Mouse (Mus musculus) heart, adult 8-10 months (tissue): Measurements from ENCODE around the gene Hyal3. TPM values are rescaled to one million over a fixed set of nuclear protein-coding genes. Genes with fewer than 3 reads are reported as not detected.

Source experiments
- DNase-seq: peaks from one replicate; pipeline ENCODE4 v3.0.0; 2022; ENCODE audit warnings: low spot score
- total RNA-seq, 4 experiments: library from RNA; stranded (reverse); gene quantifications; 2 replicates each; pipeline ENCODE4 v1.2.4; 2022

The Hyal3 gene
- total RNA-seq, 4 experiments from 2014 or later, result 0.20 to 0.72 (median 0.25) TPM

DNA sequence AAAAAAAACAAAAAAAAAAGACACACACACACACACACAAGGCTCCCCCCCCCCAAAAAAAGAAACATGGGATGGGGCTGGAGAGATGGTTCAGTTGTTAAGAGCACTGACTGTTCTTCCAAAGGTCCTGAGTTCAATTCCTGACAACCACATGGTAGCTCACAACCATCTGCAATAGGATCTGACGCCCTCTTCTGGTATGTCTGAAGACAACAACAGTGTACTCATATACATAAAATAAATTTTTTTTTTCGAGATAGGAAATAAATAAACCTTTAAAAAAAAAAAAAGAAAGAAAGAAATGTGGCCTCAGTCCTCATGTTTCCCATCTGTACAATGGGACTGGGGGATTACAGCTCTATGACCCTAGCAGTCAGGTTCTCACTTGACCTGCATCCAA lies 36.8 kb downstream of the Hyal3 start:
- DNase-seq, result no peak

DNA sequence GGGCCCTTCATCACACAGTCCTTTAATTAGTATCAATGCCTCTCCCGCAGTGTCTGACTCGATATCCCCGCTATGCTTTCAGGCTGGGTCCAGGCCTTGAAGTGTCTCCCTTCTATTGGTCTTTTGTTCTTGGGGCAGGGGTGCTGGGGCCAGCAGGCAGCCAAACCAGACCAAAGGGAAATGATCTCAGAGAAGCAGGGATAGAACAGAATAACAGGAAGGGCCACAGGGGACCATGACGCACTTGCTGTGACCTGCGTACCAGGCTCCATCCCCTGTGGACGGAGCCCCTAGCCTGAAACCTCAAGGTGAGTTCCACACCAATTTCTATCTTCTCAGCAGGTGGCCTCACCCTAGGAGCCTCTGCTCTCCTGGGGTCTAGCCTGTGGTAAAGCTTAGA lies 37.5 kb downstream of the Hyal3 start:
- DNase-seq, result no peak

DNA sequence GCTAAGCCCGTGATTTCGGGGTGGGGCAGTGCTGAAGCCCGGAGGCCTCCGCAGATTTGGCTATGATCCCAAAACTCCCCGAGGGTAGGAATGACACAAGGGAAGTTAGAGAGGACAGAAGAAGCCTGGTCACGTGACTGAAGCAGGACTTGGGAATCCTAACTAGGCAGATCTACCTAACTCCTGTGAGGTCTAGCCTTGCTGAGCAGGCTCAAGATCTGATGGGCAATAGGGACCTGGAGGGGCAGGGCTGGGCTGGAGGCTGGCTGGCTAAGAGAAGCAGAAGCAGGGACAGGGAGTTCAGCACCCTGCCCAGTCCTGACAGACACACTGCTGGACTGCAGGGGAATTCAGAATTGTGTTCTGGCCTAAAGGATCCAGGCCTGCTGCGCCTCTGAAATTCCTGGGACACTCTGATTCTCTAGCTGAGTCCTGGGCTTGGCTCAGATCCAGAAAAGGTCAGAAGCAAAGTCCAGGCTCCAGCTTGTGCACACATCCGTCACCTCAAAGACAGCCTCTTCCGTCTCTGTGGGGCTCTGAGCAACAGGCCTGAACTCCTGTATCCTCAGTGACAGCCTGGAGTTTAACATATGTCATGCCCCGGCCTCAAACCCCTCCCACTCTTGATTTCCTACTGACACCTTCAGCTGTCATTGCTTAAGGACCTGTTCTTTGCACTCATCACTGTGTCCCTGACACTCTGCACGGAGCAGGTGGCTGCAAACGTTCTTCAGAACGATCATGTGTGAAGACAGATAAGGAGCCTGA lies 38.3 kb downstream of the Hyal3 start:
- DNase-seq, result no peak

DNA sequence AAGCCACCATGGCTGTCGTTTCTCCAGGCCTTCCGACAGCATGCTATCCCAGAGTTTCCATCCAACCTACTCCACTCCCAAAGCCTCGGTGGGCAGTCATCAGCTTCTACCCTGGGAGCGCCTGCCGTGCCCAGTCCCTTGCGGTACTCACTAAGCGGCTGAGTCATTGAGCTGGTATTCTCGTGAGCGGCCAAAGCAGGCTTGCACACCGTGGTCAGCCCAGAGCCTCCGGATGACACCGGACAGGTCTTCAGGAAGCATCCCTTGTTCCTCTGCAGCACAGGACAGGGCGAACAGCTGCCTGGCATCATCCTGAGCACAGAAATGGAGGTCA lies 38.9 kb downstream of the Hyal3 start:
- DNase-seq, result no peak

DNA sequence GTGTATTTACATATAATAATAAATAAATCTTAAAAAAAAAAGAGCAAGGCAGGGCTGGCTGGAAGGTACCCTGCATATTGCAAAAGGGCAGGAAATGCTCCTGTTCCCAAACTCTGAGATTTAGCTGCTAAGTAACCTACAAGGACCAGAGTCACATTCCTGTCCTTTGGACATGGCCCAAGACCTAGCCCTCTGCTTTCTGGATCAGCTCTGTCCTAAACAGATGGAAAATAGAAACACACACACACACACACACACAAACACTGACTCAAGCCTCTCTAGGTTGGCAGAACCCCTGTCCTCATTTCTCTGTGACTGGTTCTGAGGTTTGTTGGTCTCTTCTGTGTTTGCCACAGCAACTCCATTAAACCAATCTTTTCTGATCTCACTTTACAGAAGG lies 40.3 kb downstream of the Hyal3 start:
- no peak for DNase-seq

DNA sequence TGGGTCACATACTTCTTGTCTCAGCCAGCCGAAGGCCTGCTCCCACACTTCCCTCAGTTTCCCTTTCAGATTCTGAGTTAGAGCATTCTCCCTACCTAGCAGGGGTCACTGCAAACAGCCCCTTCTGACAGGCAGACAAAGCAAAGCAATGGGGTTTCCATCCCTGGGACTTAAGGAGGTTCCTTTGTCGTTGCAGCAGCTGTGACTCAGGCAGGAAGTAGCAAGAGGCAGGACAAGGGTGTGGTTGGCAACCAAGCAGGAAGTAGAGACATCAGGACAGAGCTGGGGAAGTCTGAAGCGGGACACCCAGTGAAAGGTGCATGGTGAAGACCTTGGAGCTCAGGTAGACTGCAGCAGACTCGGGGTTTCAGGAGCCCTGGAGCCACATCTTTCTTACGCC lies 43.9 kb downstream of the Hyal3 start:
- DNase-seq, result peak; percentile 81

DNA sequence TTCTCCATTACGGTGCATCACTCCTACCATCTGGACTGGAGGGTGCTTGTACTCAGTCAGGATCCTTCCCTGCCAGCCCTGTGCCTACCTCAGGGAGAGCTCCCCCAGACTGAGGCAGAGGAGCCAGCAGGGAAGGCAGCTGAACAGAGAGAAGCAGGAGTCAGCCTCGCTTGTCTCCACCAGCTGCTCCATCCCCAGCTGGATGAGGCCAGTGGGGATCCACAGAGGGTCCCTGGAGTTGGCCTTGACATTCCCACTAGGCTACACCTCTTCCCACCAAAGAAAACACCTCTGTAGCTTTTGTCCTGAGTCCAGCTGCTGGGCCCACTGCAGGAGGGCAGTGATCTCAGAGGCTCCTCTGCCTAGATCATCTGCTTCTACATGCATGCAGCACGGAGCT lies 44.3 kb downstream of the Hyal3 start:
- DNase-seq, result no peak

DNA sequence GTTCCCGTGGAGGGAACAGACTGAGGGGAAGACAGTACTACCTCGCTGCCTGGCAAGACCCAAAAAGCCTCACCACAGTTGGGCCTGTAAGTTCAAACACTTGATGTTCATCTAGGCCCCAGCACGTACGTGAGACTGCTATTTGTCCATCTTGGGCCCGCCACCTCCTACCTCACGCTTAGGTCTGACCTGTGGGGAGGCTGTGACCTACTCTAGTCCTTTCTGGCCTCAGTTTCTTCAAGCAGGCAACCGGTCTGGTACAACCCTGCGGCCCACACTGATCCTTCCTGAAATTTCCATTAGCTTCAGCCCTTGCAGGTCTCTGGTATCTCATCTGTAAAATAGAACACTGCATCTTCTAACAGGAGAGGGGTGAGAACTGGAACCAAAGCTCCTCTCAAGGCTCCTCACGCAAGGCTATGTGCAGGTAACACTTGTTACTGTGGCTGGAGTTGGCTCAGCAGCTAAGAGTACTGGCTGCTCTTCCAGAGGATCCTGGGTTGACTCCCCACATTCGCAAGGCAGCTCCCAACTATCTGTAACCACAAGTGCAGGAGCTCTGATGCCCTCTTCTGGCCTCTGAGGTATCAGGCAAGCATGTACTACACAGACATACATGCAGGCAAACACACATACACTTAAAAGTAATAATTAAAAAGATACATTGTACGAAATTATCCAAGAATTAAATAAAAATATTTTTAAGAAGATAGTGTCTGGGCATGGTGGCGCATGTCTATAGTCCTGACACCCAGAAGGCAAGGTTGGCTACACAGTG lies 44.9 kb downstream of the Hyal3 start:
- no peak for DNase-seq

DNA sequence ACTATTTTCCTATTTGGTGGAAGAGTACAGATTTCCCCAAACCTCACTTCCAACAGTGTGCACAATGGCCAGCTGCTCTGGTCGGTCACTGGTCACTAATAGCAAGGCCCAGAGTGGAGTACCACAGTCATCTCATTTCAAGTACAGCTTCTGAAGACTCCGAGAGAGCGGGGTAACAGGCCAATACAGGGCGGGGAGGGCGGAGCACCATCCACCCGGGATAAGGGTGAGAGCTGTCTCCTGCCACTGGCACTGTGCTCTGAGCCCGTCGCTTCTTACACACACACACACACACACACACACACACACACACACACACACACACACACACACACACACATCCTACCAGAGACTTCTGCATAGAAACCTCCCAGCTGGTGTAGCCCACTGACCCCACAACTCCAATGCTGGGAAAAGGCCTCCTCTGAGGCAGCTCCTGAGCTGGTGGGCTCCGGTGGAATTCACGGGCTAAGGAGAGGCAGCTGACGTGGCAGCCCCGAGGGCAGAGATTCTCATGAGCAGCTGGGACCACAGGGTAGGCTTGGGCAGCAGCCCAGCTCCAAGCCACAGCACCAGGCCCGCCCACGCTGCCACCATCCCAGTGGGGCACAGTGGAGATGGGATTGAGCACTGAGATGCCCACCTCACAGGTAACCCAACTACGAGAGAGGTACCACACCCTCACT lies 45.7 kb downstream of the Hyal3 start:
- DNase-seq, result no peak

DNA sequence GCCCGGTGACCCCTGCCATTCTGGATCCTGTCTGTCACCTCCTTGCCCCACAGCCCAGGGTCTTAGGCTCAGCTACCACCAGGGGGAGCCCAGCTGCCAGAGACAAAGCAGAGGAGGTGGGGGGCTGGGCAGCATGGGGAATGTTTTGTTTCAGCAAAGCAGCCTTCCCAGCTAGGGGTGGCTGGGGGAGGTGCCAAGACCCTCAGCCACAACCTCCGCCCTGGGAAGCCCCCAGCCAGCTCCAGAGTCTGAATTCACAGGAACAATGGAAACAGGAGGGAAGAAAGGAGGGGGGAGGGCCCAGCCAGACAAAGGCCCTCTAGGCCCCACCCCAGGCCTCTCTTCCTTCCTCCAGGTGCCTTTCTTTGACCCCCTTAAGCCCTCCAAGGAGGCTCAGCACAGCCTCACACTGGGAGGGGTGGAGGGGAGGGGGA lies 46.2 kb downstream of the Hyal3 start:
- DNase-seq, result no peak

DNA sequence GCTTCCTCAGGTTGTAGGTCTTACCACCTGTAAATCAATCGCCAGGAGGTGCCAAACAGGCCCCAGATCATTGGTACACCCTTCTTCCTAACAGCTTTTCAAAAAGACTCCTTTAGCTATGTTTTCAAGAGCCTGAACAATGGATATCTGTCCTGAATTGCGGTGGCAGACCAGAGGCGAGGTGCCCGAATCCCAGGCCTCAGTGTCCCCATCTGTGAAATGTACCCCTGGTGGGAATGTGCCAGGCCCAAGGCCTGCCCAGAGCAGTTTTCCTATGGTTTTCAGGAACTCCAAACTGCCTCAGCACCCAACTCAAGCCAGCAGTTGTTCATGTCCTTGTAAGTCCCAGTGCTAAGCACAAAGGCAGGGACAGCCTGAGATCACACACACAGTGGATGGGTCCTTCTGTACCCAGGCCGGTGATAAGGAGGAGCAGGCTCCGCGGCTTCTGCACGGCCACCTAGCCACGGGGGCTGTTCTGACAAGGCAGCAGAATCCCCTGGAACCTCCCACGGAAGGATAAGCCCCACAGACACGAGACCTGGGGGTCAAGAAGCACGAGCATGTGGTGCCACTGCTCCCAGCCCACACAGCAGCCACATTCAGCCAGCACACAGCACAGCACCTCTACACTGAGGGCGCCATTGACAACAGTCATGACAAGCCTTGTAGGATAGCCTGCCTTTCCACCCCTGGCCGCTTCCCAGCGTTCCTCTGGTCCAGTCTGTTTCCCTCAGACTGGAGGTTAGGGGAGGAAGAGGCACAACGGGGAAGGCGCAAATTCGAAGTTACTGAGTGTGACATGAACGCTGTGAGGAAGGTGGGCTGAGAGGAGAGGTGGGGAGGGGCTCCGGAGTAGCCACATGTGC lies 47.0 kb downstream of the Hyal3 start:
- no peak for DNase-seq

DNA sequence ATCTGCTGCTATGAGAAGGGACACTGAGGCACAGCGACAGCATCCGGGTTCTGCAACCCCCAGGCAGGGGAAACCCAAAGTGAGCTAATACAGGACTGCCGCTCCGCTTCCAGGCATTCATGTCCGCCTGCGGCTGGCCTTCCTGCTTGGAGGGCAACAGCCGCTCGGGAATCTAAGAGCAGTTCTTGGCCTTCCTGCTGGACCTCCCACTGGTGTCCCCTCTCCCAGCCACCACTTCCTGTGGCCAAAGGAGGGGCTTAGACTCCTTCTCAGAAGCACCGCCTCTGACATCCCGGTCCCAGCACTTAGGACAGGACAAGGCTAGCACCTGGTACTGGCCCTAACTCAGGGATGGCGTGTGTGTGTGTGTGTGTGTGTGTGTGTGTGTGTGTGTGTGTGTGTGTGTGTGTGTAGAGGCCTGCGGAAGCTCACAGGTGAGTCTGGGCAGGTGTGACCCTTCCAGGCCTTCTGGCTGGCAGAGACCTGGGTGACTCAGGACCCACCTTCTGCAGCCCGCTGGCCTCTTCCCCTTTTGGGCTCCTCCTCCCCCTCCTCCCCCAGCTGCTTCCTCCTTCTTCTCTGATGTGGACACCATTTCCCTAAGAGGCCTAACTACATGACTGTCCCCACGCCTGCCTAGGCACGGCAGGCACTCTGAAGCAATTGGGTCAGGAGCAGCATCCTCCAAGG lies 48.2 kb downstream of the Hyal3 start:
- no peak for DNase-seq

DNA sequence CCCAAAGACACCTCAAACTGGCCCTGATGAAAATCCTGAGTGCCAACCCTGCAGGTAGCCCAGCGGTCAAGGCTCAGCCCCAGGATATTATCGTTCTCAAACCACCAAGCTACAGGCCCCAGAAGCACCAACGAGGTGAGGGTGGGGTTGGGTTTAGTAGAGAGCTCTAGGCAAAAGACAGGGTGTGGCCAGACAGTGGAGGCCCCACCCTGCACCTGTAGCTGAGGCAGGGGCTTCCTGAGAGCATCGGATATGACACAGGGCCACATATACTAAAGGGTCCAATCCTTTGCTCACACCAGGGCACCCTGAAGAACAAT lies 48.8 kb downstream of the Hyal3 start:
- no peak for DNase-seq

DNA sequence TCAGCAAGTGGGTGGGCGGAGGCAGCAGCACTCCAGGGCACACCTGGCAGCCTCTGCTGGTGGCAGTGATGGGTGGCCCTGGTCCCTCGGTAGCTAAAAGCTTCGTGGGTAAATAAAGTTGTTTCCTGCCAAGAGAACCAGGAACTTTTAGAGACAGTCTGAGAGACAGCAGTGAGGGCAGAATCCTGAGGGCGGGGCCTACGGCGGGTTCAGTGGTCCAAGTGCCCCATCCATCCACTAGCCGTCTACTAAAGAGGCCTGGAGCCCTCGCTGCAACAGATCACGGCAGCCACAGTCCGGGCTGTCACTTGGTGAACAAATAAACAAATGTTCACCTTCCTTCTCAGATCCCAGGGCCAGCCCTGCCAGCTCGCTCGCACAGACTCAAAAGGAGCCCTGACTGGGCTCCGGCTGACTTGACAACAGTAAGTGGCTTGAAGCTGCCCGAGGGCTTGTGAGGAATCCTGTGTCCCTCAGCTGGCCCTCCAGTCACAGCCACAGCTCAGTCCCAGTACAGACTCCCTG lies 49.3 kb downstream of the Hyal3 start:
- no peak for DNase-seq

DNA sequence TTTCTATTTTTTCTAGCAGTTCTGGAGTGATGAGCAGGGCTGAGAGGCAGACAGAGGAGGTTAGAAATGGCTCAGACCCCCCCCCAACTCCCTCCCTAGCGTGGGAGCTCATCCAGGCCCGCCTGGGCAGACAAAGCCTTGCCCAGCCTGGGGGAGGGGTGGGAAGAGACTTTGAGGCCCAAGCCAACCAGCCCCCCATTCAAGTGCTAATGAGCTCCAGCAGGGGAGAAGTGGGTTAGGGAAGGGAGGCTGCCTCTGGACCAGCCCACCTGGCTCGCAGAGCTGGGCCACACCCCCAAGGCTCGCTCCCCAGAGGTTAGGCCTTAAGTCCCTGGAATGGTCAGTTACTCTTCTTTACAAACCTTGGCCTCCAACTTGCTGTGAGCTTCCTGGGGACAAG lies 50.0 kb downstream of the Hyal3 start:
- no peak for DNase-seq

DNA sequence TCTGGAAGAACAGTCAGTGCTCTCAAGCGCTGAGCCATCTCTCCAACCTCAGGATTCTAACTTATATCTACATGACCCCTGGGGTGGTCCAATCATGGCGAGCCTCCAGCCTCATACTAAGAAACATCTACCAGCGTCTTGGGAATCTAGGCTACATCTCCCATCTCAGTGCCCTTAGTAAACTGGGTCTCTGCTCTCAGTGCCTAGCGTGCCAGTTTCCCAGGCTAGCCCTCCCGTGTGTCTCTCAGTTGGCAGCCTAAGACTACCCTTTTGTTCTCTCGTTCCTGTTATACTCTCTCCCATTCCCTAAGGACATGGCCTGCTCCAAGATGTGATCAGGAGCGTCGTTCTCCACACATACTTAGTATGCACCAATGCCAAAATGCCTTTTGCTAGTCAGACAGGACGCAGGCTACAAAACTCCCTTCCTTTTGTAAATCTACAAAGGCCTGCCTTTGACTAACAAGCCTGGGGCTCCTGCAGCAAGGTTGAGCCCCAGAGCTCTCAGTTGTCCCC lies 50.8 kb downstream of the Hyal3 start:
- DNase-seq, result no peak

DNA sequence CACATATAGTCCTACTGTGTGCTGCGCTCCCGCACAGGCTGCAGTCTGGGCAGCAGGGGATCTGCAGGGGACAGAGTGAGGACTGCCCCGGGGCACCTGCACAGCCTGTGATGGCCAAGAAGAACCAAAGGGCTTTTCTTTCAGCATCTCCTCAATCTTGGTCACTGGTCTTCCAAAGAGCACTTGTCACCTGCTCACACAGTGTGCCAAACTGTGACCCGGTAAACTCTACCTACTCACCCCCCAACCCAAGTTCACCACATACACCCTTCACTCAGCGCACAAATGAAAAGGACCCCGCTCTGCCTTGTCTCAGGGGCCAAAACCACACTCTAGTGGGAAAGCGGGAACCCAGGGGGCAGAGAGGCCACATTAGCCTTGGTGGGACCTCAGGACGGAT lies 51.2 kb downstream of the Hyal3 start:
- no peak for DNase-seq

DNA sequence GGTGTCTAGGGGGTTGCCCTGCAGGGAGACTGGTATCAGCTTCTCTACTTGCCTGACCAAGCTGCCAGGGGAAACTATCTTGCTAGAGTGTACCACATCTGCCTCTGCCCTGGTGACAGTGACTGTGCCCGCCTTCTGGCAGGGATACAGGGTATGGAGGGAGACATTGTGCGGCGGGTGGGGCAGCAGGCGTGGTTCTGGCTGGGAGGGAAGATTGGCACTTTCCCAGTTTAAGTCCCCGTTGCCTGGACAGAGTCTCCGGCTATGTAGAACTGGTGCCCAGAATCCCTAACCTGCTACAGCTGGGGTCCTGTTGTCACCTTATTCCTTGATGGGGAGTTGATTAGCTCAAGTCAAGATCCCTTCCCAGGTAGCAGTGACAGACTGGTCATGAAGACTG lies 51.9 kb downstream of the Hyal3 start:
- no peak for DNase-seq

DNA sequence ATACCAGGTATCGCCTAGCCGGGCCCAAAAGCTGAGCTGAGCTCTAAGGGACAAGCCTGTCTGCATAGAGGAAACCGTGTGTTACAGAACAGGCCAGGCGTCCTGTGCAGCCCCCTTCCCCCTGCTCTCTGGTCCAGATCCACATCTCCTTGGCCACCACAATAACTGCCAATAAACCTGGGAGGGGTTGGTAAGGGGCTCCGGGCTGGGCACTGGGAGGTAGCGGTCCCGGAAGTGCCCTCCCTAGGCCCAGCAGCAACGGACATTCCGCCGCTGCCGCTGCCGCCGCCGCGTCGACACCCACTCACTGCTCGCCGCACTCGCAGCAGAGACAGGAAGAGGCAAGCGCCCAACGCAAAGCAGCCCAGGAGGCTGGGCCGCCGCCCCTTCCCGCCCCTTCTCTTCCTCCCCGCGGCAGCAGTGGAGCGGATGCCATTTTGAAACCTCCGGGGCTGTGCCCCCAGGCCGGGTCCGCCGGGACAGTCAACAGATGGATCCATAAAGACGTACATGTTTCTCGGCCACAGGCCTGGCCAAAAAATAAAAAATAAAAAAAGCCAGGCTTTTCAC lies 52.6 kb downstream of the Hyal3 start:
- DNase-seq, result peak; percentile 86

DNA sequence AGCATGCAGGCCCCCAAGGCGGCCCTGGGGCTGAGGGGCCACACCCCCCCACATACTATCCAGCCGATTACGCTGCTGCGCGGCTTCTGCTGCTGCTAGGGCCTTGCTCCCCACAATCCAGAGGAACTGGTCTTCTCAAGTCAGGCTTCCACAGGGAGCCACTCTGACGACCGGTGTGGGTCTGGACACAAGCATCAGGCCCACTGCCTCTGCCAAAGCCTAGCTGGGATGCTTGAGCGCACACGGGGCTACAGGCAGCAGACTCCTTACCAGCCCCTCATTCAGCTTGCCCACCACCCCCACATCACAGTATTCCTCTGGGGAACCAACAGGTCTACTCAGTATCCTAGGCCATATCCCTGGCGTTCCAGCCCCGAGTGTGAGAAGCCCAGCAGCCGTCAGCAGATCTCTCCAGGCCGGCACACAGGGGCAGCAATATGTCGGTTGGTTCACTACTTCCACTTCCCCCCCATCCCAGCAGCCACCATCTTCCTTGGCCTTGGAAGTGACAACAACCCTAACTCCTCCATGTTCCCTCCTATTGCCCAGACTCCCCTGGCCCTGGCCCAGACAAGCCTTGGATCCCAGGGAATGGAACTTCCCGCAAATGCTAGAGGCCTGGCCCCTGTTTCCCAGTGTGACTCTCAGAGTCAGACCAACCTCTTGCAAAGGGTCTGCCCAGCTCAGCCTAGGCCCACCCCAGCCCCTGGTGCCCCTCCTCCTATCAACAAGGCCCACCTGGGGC lies 53.2 kb downstream of the Hyal3 start:
- no peak for DNase-seq
